Mouse (Mus musculus): ENCODE measurements around the gene Ift172.
A peak's percentile ranks its signal among the peaks of the same experiment; 100 is the strongest.

Ift172 gene

GRCm38 (mm10) chr5:31290521-31291360 is at the start of gene Ift172:
Ift172 (minus strand) TSS chr5:31291116.
- DNase-seq (ENCODE audit: low spot score in 2 of 2), result peak; percentile 95 to 96

- DNase-seq (ENCODE audit: low spot score in 2 of 2), result peak; percentile 3 to 68
Observed at GRCm38 (mm10) chr5:31328255-31328654, 37.3 kb upstream of the Ift172 start.

- DNase-seq (ENCODE audit: low spot score in 2 of 2), result peak in 1 of 2 experiments; percentile 3
Observed at GRCm38 (mm10) chr5:31326850-31327249, 35.9 kb upstream of the Ift172 start.

GRCm38 (mm10) chr5:31324085-31324484 is 33.2 kb upstream of the Ift172 start:
- DNase-seq (ENCODE audit: low spot score in 2 of 2), result no peak

- no peak for DNase-seq (ENCODE audit: low spot score in 2 of 2)
Observed at GRCm38 (mm10) chr5:31322776-31323175, 31.9 kb upstream of the Ift172 start.

GRCm38 (mm10) chr5:31312806-31313205 is 21.9 kb upstream of the Ift172 start:
- DNase-seq (ENCODE audit: low spot score in 2 of 2), result no peak

GRCm38 (mm10) chr5:31303093-31303492 is 12.2 kb upstream of the Ift172 start:
- no peak for DNase-seq (ENCODE audit: low spot score in 2 of 2)

- DNase-seq (ENCODE audit: low spot score in 2 of 2), result no peak
Observed at GRCm38 (mm10) chr5:31301866-31302265, 10.9 kb upstream of the Ift172 start.

- DNase-seq (ENCODE audit: low spot score in 2 of 2), result no peak
Observed at GRCm38 (mm10) chr5:31298486-31298885, 7.6 kb upstream of the Ift172 start.

GRCm38 (mm10) chr5:31297981-31298380 is 7.1 kb upstream of the Ift172 start:
- DNase-seq (ENCODE audit: low spot score in 2 of 2), result no peak

- no peak for DNase-seq (ENCODE audit: low spot score in 2 of 2)
Observed at GRCm38 (mm10) chr5:31297047-31297757, 6.3 kb upstream of the Ift172 start, which contains the start of gene Gckr. Gckr (plus strand) TSS chr5:31297443.

- DNase-seq (ENCODE audit: low spot score in 2 of 2), result peak in 1 of 2 experiments; percentile 44
Observed at GRCm38 (mm10) chr5:31295606-31296141, 4.8 kb upstream of the Ift172 start, which contains the start of gene Fndc4. Fndc4 (minus strand) TSS chr5:31296080.

- no peak for DNase-seq (ENCODE audit: low spot score in 2 of 2)
Observed at GRCm38 (mm10) chr5:31294964-31295605, 4.2 kb upstream of the Ift172 start.

- no peak for DNase-seq (ENCODE audit: low spot score in 2 of 2)
Observed at GRCm38 (mm10) chr5:31291361-31291688, 409 bp upstream of the Ift172 start.

GRCm38 (mm10) chr5:31289626-31290230 is 1.2 kb downstream of the Ift172 start:
- no peak for DNase-seq (ENCODE audit: low spot score in 2 of 2)

- DNase-seq (ENCODE audit: low spot score in 2 of 2), result no peak
Observed at GRCm38 (mm10) chr5:31288655-31289054, 2.3 kb downstream of the Ift172 start.

- DNase-seq (ENCODE audit: low spot score in 2 of 2), result no peak
Observed at GRCm38 (mm10) chr5:31288225-31288624, 2.7 kb downstream of the Ift172 start.

GRCm38 (mm10) chr5:31279245-31279988 is 11.5 kb downstream of the Ift172 start:
- no peak for DNase-seq (ENCODE audit: low spot score in 2 of 2)

GRCm38 (mm10) chr5:31273018-31273417 is 17.9 kb downstream of the Ift172 start:
- peak in 1 of 2 experiments; percentile 41 for DNase-seq (ENCODE audit: low spot score in 2 of 2)

- no peak for DNase-seq (ENCODE audit: low spot score in 2 of 2)
Observed at GRCm38 (mm10) chr5:31267686-31268085, 23.2 kb downstream of the Ift172 start.

- no peak for DNase-seq (ENCODE audit: low spot score in 2 of 2)
Observed at GRCm38 (mm10) chr5:31266101-31266500, 24.8 kb downstream of the Ift172 start.
